Mouse (Mus musculus): ENCODE results near the gene C330021F23Rik. TPM values are rescaled to one million over a fixed set of nuclear protein-coding genes. Genes with fewer than 3 reads are reported as not detected.
"Not testable (repeated sequence)": the region's sequence is repeated elsewhere in the genome, so short reads cannot be mapped to it uniquely, and the experiment has no call there.

C330021F23Rik gene
- polyA plus RNA-seq, 1 experiment = 0.05 TPM

DNA sequence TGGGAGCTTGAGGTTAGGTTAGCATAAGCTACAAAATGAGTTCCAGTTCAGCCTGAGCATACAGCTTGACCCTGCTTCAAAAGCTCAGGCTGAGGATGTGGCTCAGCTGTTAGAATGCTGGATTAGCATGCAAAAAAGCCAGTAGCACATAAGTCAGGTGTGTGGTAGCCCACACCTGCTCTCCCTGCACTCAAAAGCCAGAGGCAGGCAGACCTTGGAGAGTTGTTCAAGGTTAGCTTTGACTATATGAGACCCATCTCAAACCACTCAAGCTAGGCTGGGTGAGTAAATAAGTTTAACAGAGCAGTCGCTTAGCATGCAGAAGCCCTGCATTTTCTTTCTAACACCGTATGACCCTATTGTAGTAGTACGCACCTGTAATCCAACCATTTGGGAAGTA, 6.8 kb downstream of the C330021F23Rik start:
- TF ChIP-seq USF1 (IDR thresholded peaks at IDR 0.05; ENCODE audit: low read depth) = no peak
- no peak for TF ChIP-seq E2F4 (IDR thresholded peaks at IDR 0.05; ENCODE audit: insufficient read depth)
- TF ChIP-seq REST (IDR thresholded peaks at IDR 0.05; ENCODE audit: insufficient read depth, insufficient read length) = no peak
- no peak for TF ChIP-seq SRF (IDR thresholded peaks at IDR 0.05; ENCODE audit: control insufficient read depth, insufficient read length, low read depth)
- no peak for TF ChIP-seq CEBPB (IDR thresholded peaks at IDR 0.05; ENCODE audit: insufficient read depth, poor library complexity, severe bottlenecking)
- TF ChIP-seq POLR2A (IDR thresholded peaks at IDR 0.05; ENCODE audit: insufficient read length, low read depth) = no peak
- TF ChIP-seq POLR2AphosphoS2 (IDR thresholded peaks at IDR 0.05; ENCODE audit: insufficient read length, low read depth) = no peak
- TF ChIP-seq MAX (IDR thresholded peaks at IDR 0.05; ENCODE audit: low read depth) = no peak
- TF ChIP-seq TCF12 (IDR thresholded peaks at IDR 0.05; ENCODE audit: insufficient read depth, poor library complexity, severe bottlenecking) = no peak
- no peak for TF ChIP-seq TCF3 (IDR thresholded peaks at IDR 0.05; ENCODE audit: insufficient read length, low read depth)
- no peak for TF ChIP-seq MYOG (IDR thresholded peaks at IDR 0.05; ENCODE audit: control insufficient read depth in 1 of 3, insufficient read depth in 1 of 3, insufficient read length in 2 of 3, low read depth in 2 of 3)
- no peak for TF ChIP-seq MYOD1 (IDR thresholded peaks at IDR 0.05; ENCODE audit: control insufficient read depth in 1 of 3, insufficient read length in 2 of 3, low read depth in 2 of 3)
- Histone ChIP-seq H3K4me2 (ENCODE audit: low read depth) (no peak overlapping the region), H3K4me3 (no peak overlapping the region), H3K79me2 (ENCODE audit: control insufficient read depth, insufficient read depth) (no peaks in the 10 kb centered on the region), H3K36me3 (ENCODE audit: control insufficient read depth, insufficient read depth) (no peaks in the 10 kb centered on the region), H3K27me3 (ENCODE audit: control insufficient read depth, insufficient read depth, insufficient read length) (peaks cover 17% of the 10 kb centered on the region), H3ac (ENCODE audit: control insufficient read depth, insufficient read length) (no peak overlapping the region)

DNA sequence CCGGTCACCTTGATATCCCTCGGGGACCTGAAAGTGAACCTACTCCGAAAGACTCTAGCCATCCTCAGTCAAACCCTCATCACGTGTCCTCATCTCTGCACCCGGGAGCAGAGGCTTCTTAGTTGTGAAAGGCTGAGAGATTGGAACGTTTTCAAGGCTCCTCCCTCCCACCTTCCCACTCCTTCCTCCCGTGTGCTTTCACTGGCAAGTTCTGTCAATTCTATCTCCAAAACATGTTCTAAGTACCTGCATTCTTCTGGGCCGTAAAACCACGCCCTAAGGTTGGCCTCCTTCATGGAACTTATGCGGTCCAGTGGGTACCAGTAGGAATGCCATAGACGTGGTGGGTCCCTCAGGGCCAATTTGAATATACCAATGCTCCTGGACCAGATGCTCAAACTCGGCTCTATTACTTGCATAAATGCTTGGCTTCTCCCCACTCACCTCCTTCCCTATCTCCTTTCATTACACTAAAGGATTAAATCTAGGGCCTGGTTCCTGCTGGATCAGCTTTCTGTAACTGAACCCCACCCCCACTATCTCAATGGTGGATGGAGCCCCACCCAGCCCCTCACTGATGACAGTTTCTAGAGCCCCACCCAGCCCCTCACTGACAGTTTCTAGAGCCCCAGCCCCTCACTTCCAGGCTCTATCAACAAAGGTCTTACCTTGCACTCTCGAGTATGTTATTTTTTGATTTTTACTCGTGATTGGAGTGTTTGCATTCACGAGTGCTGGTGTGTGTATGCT, 8.6 kb downstream of the C330021F23Rik start:
- Histone ChIP-seq H3K36me3 (ENCODE audit: control insufficient read depth, insufficient read depth) (no peaks in the 10 kb centered on the region), H3ac (ENCODE audit: control insufficient read depth, insufficient read length) (no peak overlapping the region), H3K27me3 (ENCODE audit: control insufficient read depth, insufficient read depth, insufficient read length) (peaks cover 19% of the 10 kb centered on the region), H3K4me2 (ENCODE audit: low read depth) (no peak overlapping the region), H3K4me3 (no peak overlapping the region), H3K79me2 (ENCODE audit: control insufficient read depth, insufficient read depth) (no peaks in the 10 kb centered on the region)
- no peak for TF ChIP-seq REST (IDR thresholded peaks at IDR 0.05; ENCODE audit: insufficient read depth, insufficient read length)
- no peak for TF ChIP-seq TCF12 (IDR thresholded peaks at IDR 0.05; ENCODE audit: insufficient read depth, poor library complexity, severe bottlenecking)
- no peak for TF ChIP-seq SRF (IDR thresholded peaks at IDR 0.05; ENCODE audit: control insufficient read depth, insufficient read length, low read depth)
- TF ChIP-seq CEBPB (IDR thresholded peaks at IDR 0.05; ENCODE audit: insufficient read depth, poor library complexity, severe bottlenecking) = no peak
- TF ChIP-seq MYOG (IDR thresholded peaks at IDR 0.05; ENCODE audit: control insufficient read depth in 1 of 3, insufficient read depth in 1 of 3, insufficient read length in 2 of 3, low read depth in 2 of 3) = no peak
- no peak for TF ChIP-seq USF1 (IDR thresholded peaks at IDR 0.05; ENCODE audit: low read depth)
- TF ChIP-seq E2F4 (IDR thresholded peaks at IDR 0.05; ENCODE audit: insufficient read depth) = no peak
- TF ChIP-seq POLR2A (IDR thresholded peaks at IDR 0.05; ENCODE audit: insufficient read length, low read depth) = no peak
- TF ChIP-seq TCF3 (IDR thresholded peaks at IDR 0.05; ENCODE audit: insufficient read length, low read depth) = no peak
- TF ChIP-seq POLR2AphosphoS2 (IDR thresholded peaks at IDR 0.05; ENCODE audit: insufficient read length, low read depth) = no peak
- TF ChIP-seq MYOD1 (IDR thresholded peaks at IDR 0.05; ENCODE audit: control insufficient read depth in 1 of 3, insufficient read length in 2 of 3, low read depth in 2 of 3) = no peak
- no peak for TF ChIP-seq MAX (IDR thresholded peaks at IDR 0.05; ENCODE audit: low read depth)

DNA sequence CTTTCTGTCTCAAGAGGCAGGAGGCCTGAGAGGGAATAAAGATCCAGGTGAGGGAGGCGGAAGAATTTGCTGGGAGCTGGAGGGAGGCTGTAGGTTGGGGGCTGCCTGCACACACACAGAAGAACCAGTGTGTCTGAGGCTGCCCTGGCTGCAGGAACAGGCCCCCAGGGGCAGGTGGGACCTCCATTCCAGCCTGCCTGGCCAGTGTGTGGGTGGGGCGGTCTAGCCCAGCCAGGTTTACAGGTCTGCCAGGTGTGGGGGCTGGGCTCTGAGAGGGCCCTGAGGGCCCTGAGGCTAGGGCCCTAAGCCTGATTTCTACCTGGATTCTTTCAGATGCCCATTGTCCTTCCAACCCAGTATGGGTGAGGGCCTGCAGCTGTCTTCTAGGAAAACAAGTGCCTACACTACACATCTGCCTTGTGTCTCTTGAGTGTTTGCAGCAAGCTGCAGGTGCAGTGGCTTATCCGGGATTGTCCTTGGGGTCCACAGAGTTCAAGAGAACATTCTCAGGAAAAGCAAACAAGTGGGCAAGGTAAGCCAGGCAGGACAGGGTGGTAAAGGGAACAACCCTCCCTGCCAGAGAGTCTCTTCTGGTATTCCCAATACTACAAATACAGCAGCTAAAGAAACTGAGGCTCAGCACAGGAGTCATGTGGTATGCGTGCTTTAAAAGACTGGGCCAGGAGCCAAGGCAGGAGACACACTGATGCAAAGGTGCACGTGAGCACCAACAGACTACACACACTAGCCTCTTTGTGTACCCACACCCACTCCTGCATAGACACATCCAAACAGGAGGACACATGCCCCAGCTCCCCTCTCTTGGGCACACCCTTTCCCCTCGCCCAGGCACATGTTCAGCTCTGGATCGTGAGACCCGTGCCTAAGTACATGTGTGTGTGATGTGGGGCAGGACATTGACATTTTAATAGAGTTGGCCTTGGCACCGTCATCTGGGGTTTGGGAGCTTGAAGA, 11.9 kb downstream of the C330021F23Rik start:
- Histone ChIP-seq H3K4me3 (no peak overlapping the region), H3K27me3 (ENCODE audit: control insufficient read depth, insufficient read depth, insufficient read length) (peaks cover 13% of the 10 kb centered on the region), H3ac (ENCODE audit: control insufficient read depth, insufficient read length) (no peak overlapping the region), H3K36me3 (ENCODE audit: control insufficient read depth, insufficient read depth) (no peaks in the 10 kb centered on the region), H3K79me2 (ENCODE audit: control insufficient read depth, insufficient read depth) (no peaks in the 10 kb centered on the region), H3K4me2 (ENCODE audit: low read depth) (no peak overlapping the region)
- TF ChIP-seq CEBPB (IDR thresholded peaks at IDR 0.05; ENCODE audit: insufficient read depth, poor library complexity, severe bottlenecking) = no peak
- no peak for TF ChIP-seq TCF12 (IDR thresholded peaks at IDR 0.05; ENCODE audit: insufficient read depth, poor library complexity, severe bottlenecking)
- TF ChIP-seq MYOD1 (IDR thresholded peaks at IDR 0.05; ENCODE audit: control insufficient read depth in 1 of 3, insufficient read length in 2 of 3, low read depth in 2 of 3) = no peak
- TF ChIP-seq POLR2A (IDR thresholded peaks at IDR 0.05; ENCODE audit: insufficient read length, low read depth) = no peak
- TF ChIP-seq REST (IDR thresholded peaks at IDR 0.05; ENCODE audit: insufficient read depth, insufficient read length) = no peak
- no peak for TF ChIP-seq POLR2AphosphoS2 (IDR thresholded peaks at IDR 0.05; ENCODE audit: insufficient read length, low read depth)
- TF ChIP-seq USF1 (IDR thresholded peaks at IDR 0.05; ENCODE audit: low read depth) = no peak
- no peak for TF ChIP-seq E2F4 (IDR thresholded peaks at IDR 0.05; ENCODE audit: insufficient read depth)
- TF ChIP-seq MAX (IDR thresholded peaks at IDR 0.05; ENCODE audit: low read depth) = no peak
- no peak for TF ChIP-seq SRF (IDR thresholded peaks at IDR 0.05; ENCODE audit: control insufficient read depth, insufficient read length, low read depth)
- TF ChIP-seq MYOG (IDR thresholded peaks at IDR 0.05; ENCODE audit: control insufficient read depth in 1 of 3, insufficient read depth in 1 of 3, insufficient read length in 2 of 3, low read depth in 2 of 3) = no peak
- TF ChIP-seq TCF3 (IDR thresholded peaks at IDR 0.05; ENCODE audit: insufficient read length, low read depth) = no peak

DNA sequence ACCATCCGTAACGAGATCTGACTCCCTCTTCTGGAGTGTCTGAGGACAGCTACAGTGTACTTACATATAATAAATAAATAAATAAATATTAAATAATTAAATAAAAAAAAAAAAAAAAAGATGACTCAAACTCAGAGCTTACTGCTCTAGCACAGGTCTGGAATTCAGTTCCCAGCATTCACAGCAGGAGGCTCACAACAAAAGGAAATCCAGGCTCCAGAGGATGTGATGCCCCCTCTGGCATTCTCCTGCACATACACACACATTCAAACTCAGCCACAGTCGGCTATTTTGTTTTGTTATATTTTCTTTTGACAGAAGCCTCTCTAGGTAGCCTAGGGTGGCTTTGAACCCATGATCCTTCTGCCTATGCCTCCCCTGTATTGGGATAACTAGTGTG, 14.2 kb downstream of the C330021F23Rik start:
- not testable (repeated sequence) for H3ac ChIP-seq (ENCODE audit: control insufficient read depth, insufficient read length); H3K4me2 ChIP-seq (ENCODE audit: low read depth); H3K79me2 ChIP-seq (ENCODE audit: control insufficient read depth, insufficient read depth); H3K4me3 ChIP-seq; H3K36me3 ChIP-seq (ENCODE audit: control insufficient read depth, insufficient read depth)
- peaks cover 13% of the 10 kb centered on the region for H3K27me3 ChIP-seq (ENCODE audit: control insufficient read depth, insufficient read depth, insufficient read length)
